Mouse (Mus musculus) cerebellum, postnatal 36 days (tissue): ENCODE results near the gene Emilin3.
A peak's percentile ranks its signal among the peaks of the same experiment; 100 is the strongest.

ENCODE experiments used
- DNase-seq, 2 experiments: peaks; one replicate each; pipeline ENCODE4 v3.0.0; 2021 to 2022; ENCODE audit warnings: mixed read lengths in 2 of 2

The Emilin3 gene

GRCm38 (mm10) chr2:160915821-160916610 is 3.9 kb upstream of the Emilin3 start:
- peak; percentile 58 to 60 for DNase-seq

- DNase-seq: no peak
Observed at GRCm38 (mm10) chr2:160914656-160915055, 2.5 kb upstream of the Emilin3 start.

- peak in 1 of 2 experiments; percentile 46 for DNase-seq
Observed at GRCm38 (mm10) chr2:160911558-160912201, 448 bp downstream of the Emilin3 start.

- DNase-seq: no peak
Observed at GRCm38 (mm10) chr2:160910633-160911032, 1.5 kb downstream of the Emilin3 start.

- DNase-seq: peak in 1 of 2 experiments; percentile 27
Observed at GRCm38 (mm10) chr2:160908607-160909006, 3.5 kb downstream of the Emilin3 start.

GRCm38 (mm10) chr2:160906101-160906500 is 6.0 kb downstream of the Emilin3 start:
- DNase-seq: peak; percentile 77 to 82

- no peak for DNase-seq
Observed at GRCm38 (mm10) chr2:160905301-160905700, 6.8 kb downstream of the Emilin3 start.

GRCm38 (mm10) chr2:160901656-160902412 is 10.3 kb downstream of the Emilin3 start:
- DNase-seq: no peak

- DNase-seq: no peak
Observed at GRCm38 (mm10) chr2:160891697-160892096, 20.4 kb downstream of the Emilin3 start.

- DNase-seq: no peak
Observed at GRCm38 (mm10) chr2:160891045-160891444, 21.1 kb downstream of the Emilin3 start.

GRCm38 (mm10) chr2:160887859-160888258 is 24.3 kb downstream of the Emilin3 start:
- DNase-seq: peak in 1 of 2 experiments; percentile 50

GRCm38 (mm10) chr2:160887284-160887683 is 24.8 kb downstream of the Emilin3 start:
- peak; percentile 88 to 93 for DNase-seq

GRCm38 (mm10) chr2:160886221-160886620 is 25.9 kb downstream of the Emilin3 start:
- no peak for DNase-seq

- peak; percentile 49 to 51 for DNase-seq
Observed at GRCm38 (mm10) chr2:160884830-160885229, 27.3 kb downstream of the Emilin3 start.

GRCm38 (mm10) chr2:160883912-160884311 is 28.2 kb downstream of the Emilin3 start:
- DNase-seq: no peak

GRCm38 (mm10) chr2:160882436-160882835 is 29.7 kb downstream of the Emilin3 start:
- DNase-seq: no peak

- no peak for DNase-seq
Observed at GRCm38 (mm10) chr2:160881462-160882101, 30.5 kb downstream of the Emilin3 start.

- no peak for DNase-seq
Observed at GRCm38 (mm10) chr2:160880453-160881195, 31.5 kb downstream of the Emilin3 start, which contains the start of gene Lpin3. Lpin3 (plus strand) TSS chr2:160880670.

GRCm38 (mm10) chr2:160876115-160876514 is 36.0 kb downstream of the Emilin3 start:
- no peak for DNase-seq

- no peak for DNase-seq
Observed at GRCm38 (mm10) chr2:160874231-160874877, 37.8 kb downstream of the Emilin3 start.

GRCm38 (mm10) chr2:160872890-160873382 is 39.2 kb downstream of the Emilin3 start, which contains the start of gene Zhx3:
Zhx3 (minus strand) TSS chr2:160872998.
- peak; percentile 92 to 94 for DNase-seq
